Mouse (Mus musculus) embryo, embryonic 9.5 days (tissue): Measurements from ENCODE around the gene Tmem262.

Source experiments
- DNase-seq: peaks from one replicate; pipeline ENCODE4 v3.0.0-alpha.2; 2017; ENCODE audit errors: extremely low spot score

The Tmem262 gene

DNA sequence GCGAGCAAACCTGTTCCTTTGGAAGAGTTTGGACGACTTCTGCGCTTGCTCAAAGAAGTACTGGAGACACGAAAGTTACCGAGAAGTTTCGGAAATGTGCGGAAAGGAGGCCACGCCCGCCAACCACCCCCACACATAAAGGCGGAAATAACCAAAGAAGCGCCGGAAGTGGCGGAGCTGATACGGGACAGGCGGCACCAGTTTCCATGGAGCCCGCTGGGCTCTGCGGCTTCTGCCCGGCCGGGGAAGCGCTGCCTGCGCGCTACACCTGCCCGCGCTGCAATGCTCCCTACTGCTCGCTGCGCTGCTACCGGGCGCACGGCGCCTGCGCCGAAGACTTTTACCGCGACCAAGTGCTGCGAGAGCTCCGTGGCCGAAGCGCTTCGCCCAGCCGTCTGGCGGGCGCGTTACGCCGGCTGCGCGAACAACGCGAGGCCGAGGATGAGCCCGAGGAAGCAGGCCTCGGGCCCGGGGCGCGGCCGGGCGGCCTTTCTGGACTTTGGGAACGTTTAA, 18.8 kb upstream of the Tmem262 start, which contains the start of gene Znhit2:
TSS of gene Znhit2 (plus strand) at position 172 of the 513 bp plus-strand sequence.
- peak; percentile 91 for DNase-seq

DNA sequence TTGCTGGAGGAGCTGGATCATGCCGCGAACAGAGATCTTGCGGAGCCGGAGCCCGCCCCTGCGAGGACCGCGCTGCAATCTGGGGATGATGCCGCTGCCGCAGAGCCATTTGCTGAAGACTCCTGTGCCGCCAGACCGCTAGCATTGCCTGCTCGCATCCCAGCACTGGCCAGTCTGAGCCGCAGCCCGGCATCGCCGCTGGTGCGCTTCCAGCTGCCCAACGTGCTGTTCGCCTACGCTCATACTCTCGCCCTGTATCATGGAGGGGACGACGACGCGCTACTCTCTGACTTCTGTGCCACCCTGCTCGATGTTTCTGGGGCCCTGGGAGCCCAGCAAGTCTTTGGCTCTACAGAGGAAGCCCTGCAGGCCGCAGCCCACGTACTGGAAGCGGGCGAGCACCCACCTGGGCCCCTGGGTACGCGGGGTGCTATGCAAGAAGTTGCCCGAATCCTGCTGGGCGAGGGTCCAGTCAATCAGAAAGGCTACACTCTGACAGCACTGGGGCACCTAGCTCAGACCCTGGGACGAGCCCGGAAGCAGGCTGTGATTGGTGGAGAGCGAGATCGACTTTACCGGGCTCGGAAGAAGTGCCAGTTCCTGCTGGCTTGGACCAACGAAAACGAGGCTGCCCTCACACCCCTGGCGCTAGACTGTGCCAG, 18.1 kb upstream of the Tmem262 start:
- peak; percentile 42 for DNase-seq

DNA sequence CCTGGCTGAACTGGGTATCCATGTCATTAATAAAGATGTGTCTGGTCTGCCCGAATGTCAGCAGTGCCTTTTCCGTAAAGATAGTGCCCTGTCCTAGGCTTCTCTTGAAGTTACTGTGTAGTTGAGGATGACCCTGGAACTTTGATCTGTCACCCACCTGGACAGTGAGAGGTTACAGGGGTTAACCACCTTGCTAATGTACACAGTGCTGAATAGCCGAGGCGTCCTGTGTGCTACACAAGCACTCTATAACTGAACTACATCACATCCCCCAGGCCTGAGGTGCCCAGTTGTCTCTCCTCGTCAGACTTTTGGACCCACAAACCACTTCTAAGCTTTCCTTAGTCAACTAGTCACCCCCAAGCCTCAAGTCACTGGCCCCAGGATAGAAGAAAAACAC, 17.4 kb upstream of the Tmem262 start:
- no peak for DNase-seq

DNA sequence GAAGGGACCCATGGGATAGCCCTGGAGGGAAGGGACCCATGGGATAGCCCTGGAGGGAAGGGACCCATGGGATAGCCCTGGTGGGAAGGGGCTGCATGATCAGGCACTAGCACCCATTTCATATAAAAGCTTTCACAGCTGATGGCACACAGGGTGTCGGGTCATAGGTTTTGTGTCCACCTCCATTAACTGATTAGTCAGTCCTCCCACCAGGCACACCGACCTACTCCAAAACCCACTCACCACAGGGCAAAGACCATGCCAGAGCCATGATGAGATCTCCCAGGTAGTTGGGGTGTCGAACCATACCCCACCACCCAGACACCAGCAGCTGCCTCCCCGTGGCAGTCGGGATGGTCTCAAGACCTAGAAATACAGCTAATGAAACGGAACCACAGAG, 16.8 kb upstream of the Tmem262 start:
- DNase-seq, result no peak

DNA sequence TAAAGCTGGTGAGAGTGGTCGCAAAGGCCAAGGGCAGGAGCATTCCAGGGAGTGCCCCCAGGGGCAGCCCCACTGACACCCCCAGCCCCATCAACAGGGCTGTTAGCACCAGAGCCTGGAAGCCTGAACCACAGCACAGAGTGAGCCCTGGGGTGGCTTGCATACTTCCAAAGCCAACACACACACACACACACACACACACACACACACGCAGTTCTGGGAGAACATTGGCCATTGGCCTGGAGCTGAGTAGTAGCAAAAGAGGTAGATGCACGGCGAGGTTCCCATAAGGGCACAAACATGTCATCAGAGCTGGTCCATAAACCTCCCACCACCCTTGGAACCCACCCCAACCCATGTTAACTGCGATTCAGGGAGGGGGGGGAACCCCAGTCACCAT, 13.3 kb upstream of the Tmem262 start:
- no peak for DNase-seq

DNA sequence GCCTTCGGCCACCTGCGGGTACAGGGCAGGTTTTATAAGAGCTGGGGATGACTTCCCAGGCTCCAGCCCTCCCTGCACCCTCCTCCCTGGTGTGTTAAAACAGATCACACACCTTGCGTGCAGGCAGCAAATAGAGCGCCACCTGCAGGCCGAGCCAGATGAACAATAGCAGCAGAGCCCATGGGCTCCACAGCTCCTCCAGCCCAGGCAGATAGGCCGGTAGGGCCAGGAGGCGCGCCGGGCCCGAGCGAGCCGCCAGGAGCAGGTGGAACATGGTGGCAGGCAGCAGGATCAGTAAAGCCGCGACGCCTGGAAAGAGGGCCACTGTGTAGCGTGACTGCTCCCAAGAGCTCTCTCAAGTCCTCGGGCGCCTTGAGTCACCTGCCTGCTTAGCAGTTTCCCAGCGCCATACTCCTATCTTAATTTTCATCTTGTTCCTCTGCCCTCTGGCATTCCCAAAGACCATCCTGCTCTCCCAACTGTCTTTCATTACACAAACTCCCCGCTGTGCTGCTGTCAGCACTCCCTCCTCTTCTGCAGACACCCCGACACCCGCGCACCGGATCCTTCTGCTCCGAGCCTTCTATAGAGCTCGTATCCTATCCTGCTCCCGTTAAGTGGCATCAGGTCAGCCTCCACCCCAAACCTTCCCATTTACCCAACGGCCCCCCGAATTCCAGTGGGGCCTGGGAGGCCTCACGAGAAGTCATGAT, 12.7 kb upstream of the Tmem262 start:
- peak; percentile 87 for DNase-seq

DNA sequence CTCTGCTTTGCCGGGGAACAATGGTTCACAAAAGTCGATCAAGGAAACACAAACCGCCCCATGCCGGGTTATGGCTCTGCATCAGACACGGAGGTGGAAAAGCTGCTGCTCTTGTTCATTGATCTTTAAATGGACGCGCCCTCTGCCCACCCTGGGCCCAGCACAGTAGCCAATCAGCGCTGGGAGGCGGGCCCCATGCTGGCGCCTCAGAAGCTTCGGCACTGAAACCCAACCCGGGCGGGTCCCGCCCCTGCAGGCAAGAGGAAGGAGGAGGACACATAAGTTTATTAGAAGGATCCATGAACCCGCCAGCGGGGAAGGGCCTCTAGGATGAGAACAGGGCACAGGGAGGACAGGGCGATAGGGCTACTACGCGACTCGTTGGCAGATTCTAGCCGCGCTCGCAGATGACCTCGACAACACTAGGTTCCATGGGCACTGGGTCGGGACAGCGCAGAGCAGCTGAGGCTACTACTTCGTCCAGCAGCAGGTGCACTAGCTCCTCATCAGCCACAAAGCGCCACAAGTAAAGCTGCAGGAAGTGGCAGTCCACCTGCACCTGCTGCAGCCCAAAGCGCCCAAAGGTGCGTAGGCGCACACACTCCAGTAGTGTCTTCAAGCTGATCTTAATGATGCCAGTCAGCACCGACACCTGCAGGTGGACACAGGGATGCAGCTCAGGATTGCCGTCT, 12.0 kb upstream of the Tmem262 start, which contains the start of gene Tm7sf2:
TSS of gene Tm7sf2 (minus strand) at position 650 of the 692 bp plus-strand sequence.
- DNase-seq, result peak; percentile 89

DNA sequence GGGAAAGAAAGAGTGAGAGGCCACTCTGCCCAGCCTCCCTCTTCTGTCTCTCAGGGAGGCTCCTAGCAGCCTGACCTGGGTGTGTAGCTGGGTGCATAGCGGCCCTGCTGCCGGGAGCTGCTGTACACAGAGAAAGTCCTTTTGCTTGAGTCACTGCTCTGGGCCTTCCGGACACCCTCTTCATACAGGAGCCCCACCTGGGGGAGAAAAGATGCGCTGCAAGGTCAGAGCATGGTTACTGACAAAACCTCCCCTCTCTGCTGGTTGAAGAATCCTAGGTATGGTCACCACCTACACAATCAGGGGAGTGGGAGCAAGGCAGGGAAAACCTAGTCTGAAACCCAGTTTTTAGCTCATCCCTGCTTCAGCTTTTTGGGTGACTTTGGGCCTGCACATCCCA, 10.9 kb upstream of the Tmem262 start:
- no peak for DNase-seq

DNA sequence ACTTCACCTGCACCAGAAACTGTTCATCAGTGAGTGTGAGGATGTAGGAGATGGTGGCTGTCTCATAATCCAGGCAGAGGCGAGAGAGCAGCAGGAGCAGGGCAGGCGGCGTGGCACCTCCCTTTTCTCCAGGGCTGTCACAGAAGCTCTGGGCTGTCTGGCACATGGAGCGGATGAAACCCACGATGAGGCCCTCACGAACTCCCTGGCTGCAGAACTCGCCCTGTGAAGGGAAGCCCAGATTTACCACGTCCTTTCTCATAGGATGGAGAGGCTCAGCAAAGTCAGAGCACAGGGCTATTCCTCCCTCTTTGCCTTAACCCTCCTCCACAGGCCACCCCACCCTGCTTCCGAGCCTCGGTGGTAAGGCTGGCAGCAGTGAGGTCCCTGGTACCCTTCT, 10.0 kb upstream of the Tmem262 start:
- no peak for DNase-seq

DNA sequence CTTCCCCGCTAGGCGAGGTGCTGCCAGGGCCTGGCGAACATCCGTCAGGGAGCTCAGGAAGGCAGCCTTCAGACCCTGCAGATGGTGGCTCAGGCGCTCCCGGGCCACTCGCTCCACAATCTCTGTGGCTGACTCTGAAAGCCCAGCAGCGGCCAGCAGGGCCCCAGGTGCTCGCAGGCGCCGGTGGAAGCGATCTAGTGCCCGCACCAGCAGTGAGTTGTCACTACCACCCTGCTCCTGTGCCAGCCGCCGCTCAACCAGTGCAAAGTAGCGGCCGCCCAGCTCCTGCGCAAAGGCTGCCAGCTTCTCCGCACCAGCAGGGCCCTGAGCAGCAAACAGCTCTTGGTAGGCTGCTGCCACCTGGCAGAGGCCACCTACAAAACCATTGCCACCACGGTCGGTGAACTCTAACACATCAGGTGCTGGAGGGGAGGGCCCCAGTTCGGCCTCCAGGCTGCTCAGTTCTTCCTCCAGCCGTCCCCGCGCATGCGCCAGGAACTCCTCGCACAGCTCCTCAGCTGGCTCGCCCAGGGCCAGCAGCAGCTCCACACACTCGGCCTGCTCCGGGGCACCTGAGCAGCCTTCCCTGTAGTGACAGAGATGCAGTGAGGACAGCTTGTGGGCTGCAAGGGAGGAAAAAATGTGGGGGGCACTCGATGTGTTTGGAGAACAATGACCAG, 9.1 kb upstream of the Tmem262 start:
- no peak for DNase-seq

DNA sequence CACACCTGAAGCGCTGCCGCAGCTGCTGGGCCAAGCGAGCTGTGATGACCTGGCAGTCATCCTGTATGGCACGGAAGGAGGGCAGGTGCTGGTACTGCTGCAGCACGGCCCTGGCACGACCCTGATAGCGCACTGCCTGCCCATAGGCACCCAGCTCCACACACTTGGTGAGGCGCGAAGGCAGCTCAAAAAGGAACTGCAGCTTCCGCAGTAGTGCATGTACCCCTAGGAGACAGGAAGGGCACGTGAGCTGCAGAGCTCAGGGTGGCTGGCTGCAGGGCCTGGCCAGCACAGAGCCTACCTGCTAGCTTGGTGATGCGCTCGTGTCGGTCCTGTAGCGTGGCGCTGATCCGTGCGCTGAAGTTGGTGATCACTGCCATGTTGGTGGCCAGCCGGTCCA, 8.6 kb upstream of the Tmem262 start:
- no peak for DNase-seq

DNA sequence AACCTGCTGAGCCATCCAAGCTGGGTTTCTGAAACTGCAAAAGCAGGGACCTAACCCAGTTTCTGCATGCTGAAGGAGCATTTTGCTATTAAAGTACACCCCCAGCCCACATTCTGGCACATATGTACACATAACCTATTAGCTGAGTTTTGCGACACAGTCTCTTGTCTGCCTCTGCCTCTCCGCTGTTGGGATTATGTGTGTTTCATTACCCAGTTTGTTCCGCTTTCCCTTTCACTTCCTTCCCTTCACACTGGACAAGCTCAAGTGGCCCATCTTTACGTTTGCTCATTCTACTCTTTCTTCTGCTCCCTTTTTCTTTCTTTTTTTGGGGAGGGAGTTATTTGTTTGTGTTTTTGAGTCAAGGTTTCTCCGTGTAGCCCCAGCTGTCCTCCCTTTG, 5.9 kb upstream of the Tmem262 start:
- DNase-seq, result no peak

DNA sequence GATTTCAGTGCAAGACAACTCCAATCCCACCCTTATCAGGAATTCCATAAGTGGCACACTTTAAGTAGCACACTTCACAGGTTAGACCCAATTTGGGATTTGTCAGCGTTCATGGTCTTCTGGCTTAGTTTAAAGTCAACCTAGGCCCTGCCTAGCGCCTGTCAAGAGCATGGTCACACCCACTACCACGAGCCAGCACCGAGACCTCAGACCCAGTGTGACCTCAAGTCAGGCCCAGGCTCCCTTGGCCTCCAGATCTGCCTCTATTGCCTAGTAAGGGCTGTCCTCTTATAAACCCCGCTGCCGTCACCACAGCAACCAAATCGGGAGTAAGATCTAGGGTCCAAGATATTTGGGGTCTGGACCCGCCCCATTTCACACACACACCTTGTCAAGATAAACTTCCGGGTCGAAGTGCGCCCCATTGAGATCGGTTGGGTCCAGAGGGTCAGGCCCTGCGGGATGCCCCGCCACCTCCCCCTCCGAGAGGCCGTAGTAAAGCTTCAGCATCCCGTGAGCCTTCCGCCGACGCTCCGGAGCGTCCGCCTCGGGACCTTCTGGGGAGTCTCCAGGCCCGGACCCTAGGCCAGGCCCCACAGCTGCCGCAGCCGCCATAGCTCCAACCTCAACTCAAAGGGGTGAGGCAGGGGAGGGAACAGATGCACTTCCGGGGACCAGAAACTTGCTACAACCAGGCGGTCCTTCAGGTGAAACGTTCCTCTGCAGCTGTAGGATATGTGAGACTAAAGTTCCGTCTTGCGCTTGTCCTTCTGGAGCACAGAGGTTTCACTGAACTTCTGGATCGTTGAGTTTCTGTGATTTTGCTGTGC, 3.1 kb upstream of the Tmem262 start, which contains the start of gene Vps51:
TSS of gene Vps51 (minus strand) at position 668 of the 830 bp plus-strand sequence.
- peak; percentile 91 for DNase-seq

DNA sequence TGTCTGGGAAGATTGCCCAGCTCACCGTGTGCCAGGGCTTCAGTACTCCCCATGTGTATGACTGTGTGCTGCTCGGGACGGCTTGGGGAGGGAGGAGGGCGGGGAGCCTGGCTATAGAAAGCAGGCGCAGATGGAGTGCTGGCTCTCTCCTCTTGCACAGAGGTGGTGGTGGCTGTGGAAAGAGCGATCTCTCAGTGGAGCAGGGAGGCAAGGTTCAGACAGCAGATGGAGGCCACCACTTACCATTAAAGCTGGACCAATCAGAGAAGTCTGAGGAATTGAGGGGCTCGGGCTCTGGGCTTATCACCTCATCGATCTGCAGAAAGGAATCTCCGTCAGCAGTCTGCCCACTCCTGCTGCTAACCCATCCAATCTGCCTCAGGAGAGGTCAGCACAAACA, 2.3 kb downstream of the Tmem262 start, which contains the start of gene Gm28374:
TSS of gene Gm28374 (minus strand) at position 101 of the 400 bp plus-strand sequence.
- DNase-seq, result no peak

DNA sequence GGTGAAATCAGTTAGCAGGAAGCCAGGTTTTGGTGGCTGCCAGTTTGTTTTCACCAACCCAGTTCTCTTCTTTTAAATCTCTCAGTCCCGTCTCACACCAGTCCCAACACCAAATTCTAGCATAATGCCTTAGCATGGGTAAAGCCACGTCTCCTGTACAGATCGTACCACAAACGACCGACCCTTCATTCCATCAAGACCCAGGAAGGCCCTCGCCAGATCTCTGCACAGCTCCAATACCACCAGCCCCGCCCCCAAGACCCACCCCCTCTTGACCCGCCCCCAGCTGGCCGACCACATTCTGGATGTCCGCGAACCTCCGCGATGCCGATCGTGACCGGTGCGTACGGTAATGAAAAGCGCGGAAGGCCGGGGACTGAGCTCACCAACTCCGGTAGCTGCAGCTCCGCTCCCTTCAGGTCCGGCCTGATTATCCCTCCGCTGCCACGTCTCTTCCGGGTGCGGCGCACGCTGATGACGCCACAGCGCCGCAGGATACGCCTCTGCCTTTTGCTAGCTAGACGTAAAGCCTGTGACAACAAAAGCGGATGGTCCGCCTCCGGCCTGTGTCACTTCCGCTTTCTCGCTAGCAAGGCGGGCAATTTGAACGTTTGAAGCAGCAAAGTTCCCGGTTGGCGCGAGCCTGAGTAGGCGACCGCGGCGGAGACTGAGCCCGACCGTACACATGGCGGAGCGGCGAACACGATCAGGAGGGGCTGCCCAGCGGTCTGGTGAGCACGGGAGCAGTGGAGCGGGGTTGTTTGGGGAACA, 4.8 kb downstream of the Tmem262 start, which contains the start of the genes Zfpl1 and Cdca5:
TSS of gene Zfpl1 (minus strand) at position 479 of the 771 bp plus-strand sequence.
TSS of gene Cdca5 (plus strand) at position 506 of the 771 bp plus-strand sequence.
- DNase-seq, result peak; percentile 97

DNA sequence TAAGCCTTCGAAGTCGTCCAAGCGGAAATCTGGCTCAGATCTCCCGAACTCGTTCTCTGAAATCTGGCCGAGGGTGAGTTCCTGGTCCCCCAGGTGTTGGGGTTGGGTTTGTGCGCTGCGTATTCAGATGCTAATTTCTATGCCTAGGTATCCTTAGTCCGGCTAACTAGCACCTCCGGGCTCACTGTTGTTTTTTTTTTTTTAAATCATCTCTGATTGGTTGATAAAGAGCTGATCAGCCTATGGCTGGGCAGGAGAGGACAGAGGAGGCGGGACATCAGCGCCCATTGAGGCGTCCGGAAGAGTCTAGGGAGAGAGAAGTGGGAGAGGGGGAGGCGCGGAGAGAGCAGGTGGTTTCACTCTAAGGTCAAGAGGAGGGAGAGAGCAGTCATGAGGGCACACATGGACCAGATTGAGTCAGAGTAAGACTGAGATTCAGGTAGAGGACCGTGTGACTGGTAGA, 5.6 kb downstream of the Tmem262 start:
- DNase-seq, result peak; percentile 76

DNA sequence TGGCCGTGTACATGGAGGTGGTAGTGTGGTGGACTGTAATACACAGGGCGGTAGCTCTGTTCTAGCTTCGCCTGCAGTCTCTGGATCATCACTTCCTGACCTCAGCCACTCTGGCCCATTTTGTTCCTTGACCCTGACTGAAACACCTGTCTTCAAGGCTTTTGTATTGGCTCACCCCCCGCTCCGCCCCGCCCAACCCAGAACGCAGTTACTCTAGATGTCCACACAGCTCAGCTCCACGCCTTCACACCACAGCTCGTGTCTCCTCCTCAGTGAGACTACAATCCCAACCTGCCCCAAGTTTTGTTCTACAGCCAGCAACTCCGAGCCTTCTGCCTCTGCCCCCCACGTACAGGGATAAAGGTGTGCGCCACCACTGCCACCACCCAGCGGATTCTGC, 9.0 kb downstream of the Tmem262 start:
- DNase-seq, result no peak

DNA sequence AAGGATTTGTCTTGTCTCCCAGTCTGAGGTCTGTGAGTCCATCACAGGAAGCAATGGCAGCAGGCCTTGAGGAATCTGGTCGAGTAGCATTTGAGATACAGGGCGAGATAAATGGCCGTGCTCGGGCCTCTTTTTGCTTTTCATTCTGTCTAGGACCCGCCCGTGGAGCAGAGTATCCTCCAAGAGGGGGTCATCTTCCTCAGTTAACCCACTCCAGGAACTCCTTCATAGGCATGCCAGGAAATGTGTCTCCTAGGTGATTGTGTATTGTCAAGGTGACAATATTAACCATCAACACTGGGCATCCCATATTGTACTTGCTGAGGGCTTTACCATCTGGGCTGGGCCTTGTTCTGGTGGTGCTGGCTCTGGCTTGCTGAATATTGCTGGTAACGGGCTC, 14.3 kb downstream of the Tmem262 start, which contains the start of gene AC131692.1:
TSS of gene AC131692.1 (plus strand) at position 301 of the 400 bp plus-strand sequence.
- no peak for DNase-seq

DNA sequence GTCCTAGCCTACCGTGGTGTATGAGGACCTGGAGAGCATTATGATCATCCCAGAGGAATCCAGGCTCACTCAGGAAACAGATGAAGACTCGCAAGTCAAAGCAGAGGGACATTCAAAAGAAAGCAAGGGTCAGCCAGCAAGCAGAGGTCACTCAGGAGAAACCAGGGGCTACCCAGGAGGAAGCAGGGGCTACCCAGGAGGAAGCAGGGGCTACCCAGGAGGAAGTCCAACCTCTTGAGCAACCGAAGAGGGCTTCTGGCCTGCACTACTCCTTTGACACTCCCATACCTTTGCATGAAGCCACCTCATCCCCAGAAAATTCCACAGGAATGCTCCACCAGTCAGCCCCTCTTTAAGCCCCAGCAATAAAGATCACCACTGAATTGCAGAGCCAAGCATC, 18.0 kb downstream of the Tmem262 start:
- no peak for DNase-seq

DNA sequence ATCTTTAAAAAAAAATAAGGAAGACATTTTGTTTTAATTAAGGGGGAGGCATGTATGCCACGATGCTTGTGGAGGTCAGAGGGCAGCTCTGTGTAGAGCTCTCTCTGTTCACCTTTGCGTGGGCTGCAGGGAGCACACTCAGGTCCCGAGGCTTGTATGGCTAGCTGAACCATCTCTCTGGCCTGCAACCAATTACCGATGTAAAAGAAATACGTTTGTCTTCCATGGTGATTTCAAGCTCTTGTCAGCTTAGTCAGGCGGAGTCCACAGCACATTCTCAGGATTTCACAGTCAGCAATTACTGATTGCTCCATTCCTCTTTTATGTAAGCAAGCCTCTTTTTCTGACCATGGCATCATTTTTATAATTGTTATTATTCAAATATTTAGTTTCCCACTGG, 21.4 kb downstream of the Tmem262 start:
- DNase-seq, result no peak
